Mouse (Mus musculus): ENCODE data around the gene Nek7. TPM values are rescaled to one million over a fixed set of nuclear protein-coding genes. Genes with fewer than 3 reads are reported as not detected.
A peak's percentile ranks its signal among the peaks of the same experiment; 100 is the strongest.

Gene Nek7
- polyA plus RNA-seq, 1 experiment from 2014 or later = 13.8 TPM

- Histone ChIP-seq H3K27ac (replicated peaks) (no peak overlapping the region), H3K4me3 (no peak overlapping the region), H3K27me3 (no peaks in the 10 kb centered on the region), H3K36me3 (no peaks in the 10 kb centered on the region), H3K9me3 (no peaks in the 10 kb centered on the region), H3K4me1 (replicated peaks) (no peaks in the 10 kb centered on the region; the same call in 1 of the 2 replicates), H3K9ac (no peak overlapping the region), H3K4me2 (no peak overlapping the region)
- no peak for ATAC-seq (ENCODE audit: low read depth)
- 75% methylated on average over 11 of the region's 11 CpGs for WGBS
Measured at GRCm38 (mm10) chr1:138579822-138580492, 40.0 kb downstream of the Nek7 start.

DNA sequence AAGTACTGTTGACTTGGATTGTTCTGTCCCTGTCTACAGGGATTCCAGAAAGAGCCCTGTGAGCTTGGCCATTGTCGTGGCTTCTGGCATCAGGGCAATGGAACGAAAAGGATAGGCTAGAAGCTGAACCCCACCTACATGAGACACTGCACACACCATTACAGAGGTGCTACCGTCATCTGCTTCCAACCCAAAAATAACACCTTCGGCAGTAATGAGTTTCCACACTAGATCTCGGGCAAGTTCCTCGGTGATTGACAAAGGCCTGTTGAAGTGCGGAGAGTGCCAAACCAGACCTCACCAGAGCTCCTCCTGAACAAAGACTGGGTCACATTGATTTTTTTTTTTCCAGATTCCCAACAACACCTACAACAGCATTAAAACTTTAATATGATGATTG is 40.7 kb downstream of the Nek7 start:
- Histone ChIP-seq H3K27ac (replicated peaks) (no peak overlapping the region), H3K4me1 (replicated peaks) (no peaks in the 10 kb centered on the region; the same call in 1 of the 2 replicates), H3K9me3 (no peaks in the 10 kb centered on the region), H3K4me2 (no peak overlapping the region), H3K9ac (no peak overlapping the region), H3K4me3 (no peak overlapping the region), H3K27me3 (no peaks in the 10 kb centered on the region), H3K36me3 (no peaks in the 10 kb centered on the region)
- 88% methylated on average over 7 of the region's 7 CpGs for WGBS
- no peak for ATAC-seq (ENCODE audit: low read depth)

DNA sequence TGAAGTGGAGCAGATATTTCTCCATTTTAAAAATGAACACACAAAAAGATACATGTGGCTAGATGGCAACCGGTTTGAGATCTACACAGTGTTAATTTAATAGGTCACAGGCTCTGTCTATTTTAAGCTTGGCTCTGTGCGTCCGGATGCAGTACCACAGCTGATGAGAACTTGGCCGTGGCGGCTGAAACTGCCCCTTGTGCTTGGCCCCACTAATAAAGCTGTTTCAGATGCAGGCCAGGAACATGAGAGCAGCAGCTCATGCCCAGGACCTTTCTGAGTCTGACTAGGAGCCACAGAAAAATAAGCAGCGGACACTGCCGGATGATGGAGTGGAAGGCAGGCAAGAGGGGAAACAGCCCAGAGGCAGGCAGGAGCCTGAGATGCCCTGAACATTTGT is 43.1 kb downstream of the Nek7 start:
- Histone ChIP-seq H3K4me3 (no peak overlapping the region), H3K27ac (replicated peaks) (no peak overlapping the region), H3K9ac (no peak overlapping the region), H3K4me2 (no peak overlapping the region), H3K27me3 (no peaks in the 10 kb centered on the region), H3K4me1 (replicated peaks) (peaks cover 4% of the 10 kb centered on the region; the same call in 1 of the 2 replicates), H3K9me3 (no peaks in the 10 kb centered on the region), H3K36me3 (no peaks in the 10 kb centered on the region)
- ATAC-seq (ENCODE audit: low read depth) = no peak
- 73% methylated on average over 7 of the region's 7 CpGs for WGBS

DNA sequence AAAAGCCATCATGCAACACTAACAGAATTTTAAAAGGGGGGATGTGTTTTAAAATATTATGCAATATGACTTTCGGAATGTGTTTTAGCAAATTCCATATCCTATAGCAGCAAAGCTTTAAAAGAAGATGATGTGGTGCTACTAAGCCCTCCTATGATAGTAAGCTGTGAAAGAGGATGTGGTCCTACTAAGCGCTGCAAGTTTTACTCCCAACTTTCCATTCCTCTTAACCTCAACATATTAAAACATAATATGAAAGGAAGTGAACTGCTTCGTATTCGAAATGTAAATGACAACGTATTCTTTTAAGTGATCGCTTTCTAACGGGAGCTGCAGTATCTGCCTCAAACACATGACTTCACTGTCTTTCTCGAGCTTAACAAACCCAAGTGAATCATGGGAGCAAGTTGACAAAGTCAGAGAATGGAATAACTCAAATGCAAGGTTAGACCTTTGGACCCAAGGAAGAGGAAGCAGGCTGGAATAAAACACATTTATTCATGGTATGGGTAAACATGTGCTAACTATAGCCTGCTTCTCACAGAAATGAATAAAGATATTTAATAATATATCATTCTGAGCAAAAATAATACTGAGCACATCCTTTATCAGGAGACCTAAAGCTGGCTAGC is 43.8 kb downstream of the Nek7 start:
- no peak overlapping the region for H3K4me2 ChIP-seq

GRCm38 (mm10) chr1:138575629-138576028 is 44.3 kb downstream of the Nek7 start:
- peaks cover 10% of the 10 kb centered on the region; the same call in 1 of the 2 replicates for H3K4me1 ChIP-seq (replicated peaks)
- no peaks in the 10 kb centered on the region for H3K36me3 ChIP-seq
- H3K27me3 ChIP-seq = no peaks in the 10 kb centered on the region
- no peaks in the 10 kb centered on the region for H3K9me3 ChIP-seq
- H3K27ac ChIP-seq (replicated peaks) = no peak overlapping the region
- ATAC-seq (ENCODE audit: low read depth) = no peak
- WGBS = 65% methylated on average over 2 of the region's 2 CpGs
- H3K4me2 ChIP-seq = no peak overlapping the region
- H3K4me3 ChIP-seq = no peak overlapping the region
- no peak overlapping the region for H3K9ac ChIP-seq

More for the DNA sequence above, 43.8 kb downstream of the Nek7 start:
- Histone ChIP-seq H3K4me3 (no peak overlapping the region), H3K9ac (no peak overlapping the region), H3K27ac (replicated peaks) (no peak overlapping the region), H3K4me1 (replicated peaks) (peaks cover 10% of the 10 kb centered on the region; the same call in 1 of the 2 replicates), H3K9me3 (no peaks in the 10 kb centered on the region), H3K36me3 (no peaks in the 10 kb centered on the region), H3K27me3 (no peaks in the 10 kb centered on the region)
- ATAC-seq (ENCODE audit: low read depth) = no peak
- WGBS = 95% methylated on average over 8 of the region's 8 CpGs

DNA sequence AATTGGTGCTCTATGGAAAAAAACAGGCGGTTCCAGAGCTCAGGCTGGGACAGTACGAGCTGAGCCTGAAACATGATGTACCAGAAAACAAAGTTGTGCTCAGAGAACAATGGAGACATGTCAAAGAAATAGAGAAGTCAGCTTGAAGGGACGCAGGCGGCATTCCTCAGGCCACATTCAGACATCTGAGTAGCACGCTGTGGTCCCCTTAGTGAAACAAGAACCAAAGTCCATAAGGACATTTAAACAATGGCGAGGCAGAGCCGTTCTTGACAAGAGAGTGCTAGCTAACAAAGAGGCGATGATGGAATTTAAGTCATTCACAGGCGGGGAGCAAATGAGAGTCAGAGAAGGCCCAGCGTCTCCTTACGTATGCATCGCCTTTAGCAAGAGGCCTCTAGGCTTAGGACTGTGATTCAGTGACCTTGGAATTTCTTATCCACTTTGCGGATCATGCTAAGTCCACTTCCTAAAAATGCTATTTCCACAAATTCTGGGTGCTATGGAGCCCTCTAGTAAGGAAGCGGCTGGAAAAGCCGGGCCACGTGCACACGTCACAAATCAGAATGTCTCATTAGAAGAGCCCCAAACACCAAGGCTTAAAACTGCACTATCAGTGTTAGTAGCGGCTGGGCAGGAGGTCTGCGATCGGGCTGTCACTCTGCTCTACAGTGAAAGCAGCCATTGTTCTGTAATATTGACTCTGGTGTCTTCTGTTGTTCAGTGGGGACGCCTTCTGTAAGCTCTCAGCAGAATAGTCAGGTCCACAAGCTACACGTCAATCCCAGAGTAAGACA is 48.2 kb downstream of the Nek7 start:
- H3K27ac ChIP-seq (replicated peaks) = no peak overlapping the region
- H3K9ac ChIP-seq = no peak overlapping the region

DNA sequence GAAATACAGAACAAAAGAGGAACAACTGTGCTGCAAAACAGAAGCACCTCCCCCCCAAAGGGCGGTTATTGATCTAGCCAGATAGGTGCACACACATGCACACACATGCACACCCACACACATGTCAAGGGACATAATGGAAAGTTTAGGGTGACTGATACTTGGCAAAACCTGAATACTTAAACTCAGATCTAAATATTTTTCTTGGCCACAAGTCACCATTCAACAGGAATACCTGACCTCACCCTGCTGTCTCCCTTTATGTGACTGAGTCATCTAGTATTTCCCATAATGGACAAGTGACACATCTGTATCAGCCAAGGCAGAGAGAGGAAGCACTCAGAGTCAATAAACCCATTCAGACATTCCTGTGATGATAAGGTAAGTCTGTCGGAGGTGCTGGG is 48.9 kb downstream of the Nek7 start:
- no peaks in the 10 kb centered on the region for H3K9me3 ChIP-seq
- no peak overlapping the region for H3K4me3 ChIP-seq
- no peak for ATAC-seq (ENCODE audit: low read depth)
- peaks cover 10% of the 10 kb centered on the region; the same call in 1 of the 2 replicates for H3K4me1 ChIP-seq (replicated peaks)
- no peaks in the 10 kb centered on the region for H3K27me3 ChIP-seq
- H3K36me3 ChIP-seq = no peaks in the 10 kb centered on the region
- H3K4me2 ChIP-seq = no peak overlapping the region
- 78% methylated on average over 2 of the region's 2 CpGs for WGBS
- no peak overlapping the region for H3K27ac ChIP-seq (replicated peaks)
- H3K9ac ChIP-seq = no peak overlapping the region

More for the DNA sequence above, 48.2 kb downstream of the Nek7 start:
- peak overlapping the region; percentile 28 for H3K4me2 ChIP-seq
- no peaks in the 10 kb centered on the region for H3K36me3 ChIP-seq
- peak; percentile 71 for ATAC-seq (ENCODE audit: low read depth)
- H3K4me1 ChIP-seq (replicated peaks) = peaks cover 10% of the 10 kb centered on the region; the same call in 1 of the 2 replicates
- H3K9me3 ChIP-seq = no peaks in the 10 kb centered on the region
- WGBS = 28% methylated on average over 22 of the region's 22 CpGs
- no peaks in the 10 kb centered on the region for H3K27me3 ChIP-seq
- H3K4me3 ChIP-seq = no peak overlapping the region

DNA sequence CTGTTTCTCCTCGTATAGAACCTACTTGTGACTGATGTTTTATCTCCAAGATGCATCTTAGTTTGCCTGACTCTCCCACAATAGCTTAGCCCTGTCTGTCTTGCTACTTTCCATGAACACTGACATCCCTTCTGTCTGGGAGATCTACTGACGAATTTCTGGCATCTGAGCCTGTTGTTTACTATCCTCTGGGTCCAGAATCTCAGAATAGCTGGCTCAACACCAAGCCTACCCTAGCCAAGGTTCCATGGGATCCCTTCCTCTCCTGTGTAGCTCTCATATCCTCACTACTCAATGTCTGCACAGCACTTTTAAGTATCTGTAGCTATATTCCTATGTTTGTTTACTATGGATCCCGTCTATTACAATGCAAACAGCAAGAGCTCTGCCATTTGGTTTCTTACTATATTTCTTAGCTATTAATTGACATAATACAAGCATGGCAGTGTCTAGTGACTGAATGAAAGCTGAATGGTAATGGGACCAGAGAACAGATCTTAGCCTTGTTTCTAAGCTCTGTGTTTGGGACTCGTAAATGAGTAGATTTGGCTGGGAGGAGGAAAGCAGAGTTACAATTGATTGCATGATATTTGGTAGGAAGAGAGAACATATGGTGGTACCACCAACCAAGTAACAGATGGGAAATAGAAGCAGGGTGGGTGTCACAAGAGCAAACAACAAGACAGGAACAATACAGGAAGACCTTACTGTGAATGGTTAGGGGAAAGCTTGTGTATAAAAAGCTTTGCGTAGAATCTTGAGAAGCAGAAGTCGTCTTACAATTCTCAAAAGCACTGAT is 51.3 kb downstream of the Nek7 start:
- no peak overlapping the region for H3K4me3 ChIP-seq
- H3K27me3 ChIP-seq = no peaks in the 10 kb centered on the region
- peaks cover 10% of the 10 kb centered on the region; the same call in 1 of the 2 replicates for H3K4me1 ChIP-seq (replicated peaks)
- ATAC-seq (ENCODE audit: low read depth) = no peak
- no peak overlapping the region for H3K4me2 ChIP-seq
- H3K36me3 ChIP-seq = no peaks in the 10 kb centered on the region
- WGBS = 84% methylated on average over 6 of the region's 6 CpGs
- no peak overlapping the region for H3K9ac ChIP-seq
- no peaks in the 10 kb centered on the region for H3K9me3 ChIP-seq
- no peak overlapping the region for H3K27ac ChIP-seq (replicated peaks)

DNA sequence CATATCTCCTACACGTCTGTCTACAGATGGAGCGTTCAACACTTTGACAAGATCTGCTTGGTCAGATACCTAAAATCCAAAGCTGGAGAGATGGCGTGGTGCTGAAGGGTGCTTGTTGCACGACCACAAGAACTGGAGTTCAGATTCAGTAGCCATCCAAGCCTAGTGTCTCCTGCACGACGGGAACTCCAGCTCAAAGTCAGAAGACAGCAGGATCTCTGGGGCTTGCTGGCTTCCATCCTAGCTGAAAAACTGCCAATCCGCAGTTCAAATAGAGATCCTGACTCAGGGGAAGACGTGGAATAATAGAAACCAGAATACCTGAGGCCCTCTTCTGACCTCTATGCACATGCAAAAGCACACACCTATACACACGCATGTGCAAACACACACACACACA is 52.0 kb downstream of the Nek7 start:
- ATAC-seq (ENCODE audit: low read depth) = no peak
- Histone ChIP-seq H3K36me3 (no peaks in the 10 kb centered on the region), H3K4me1 (replicated peaks) (peaks cover 10% of the 10 kb centered on the region; the same call in 1 of the 2 replicates), H3K4me2 (no peak overlapping the region), H3K9me3 (no peaks in the 10 kb centered on the region), H3K4me3 (no peak overlapping the region), H3K27ac (replicated peaks) (no peak overlapping the region), H3K9ac (no peak overlapping the region), H3K27me3 (no peaks in the 10 kb centered on the region)
- WGBS = 91% methylated on average over 9 of the region's 9 CpGs

GRCm38 (mm10) chr1:138564677-138565076 is 55.3 kb downstream of the Nek7 start:
- Histone ChIP-seq H3K36me3 (no peaks in the 10 kb centered on the region), H3K4me2 (no peak overlapping the region), H3K27me3 (no peaks in the 10 kb centered on the region), H3K9ac (no peak overlapping the region), H3K4me1 (replicated peaks) (peaks cover 1% of the 10 kb centered on the region), H3K9me3 (no peaks in the 10 kb centered on the region), H3K27ac (replicated peaks) (no peak overlapping the region), H3K4me3 (no peak overlapping the region)
- ATAC-seq (ENCODE audit: low read depth) = no peak
- WGBS = 90% methylated on average over 6 of the region's 6 CpGs

DNA sequence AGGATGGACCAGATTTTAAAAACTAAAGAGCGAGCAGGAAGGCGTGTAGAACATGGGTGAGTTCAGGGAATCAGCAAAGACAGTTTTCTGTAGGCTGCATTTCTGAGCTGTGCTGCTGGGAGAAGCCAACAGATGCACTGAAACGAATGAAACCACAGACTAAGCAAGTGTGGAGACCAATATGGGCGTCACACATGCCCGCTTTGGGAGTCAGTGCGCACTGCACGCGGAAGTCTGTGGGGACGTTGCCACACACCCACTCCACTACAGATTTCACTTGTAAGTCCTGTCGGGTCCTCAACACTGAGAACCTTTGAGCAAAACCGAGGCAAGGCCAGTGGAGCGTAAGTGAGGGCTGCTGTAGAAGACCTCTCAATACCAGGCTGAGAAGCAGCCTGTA is 59.2 kb downstream of the Nek7 start:
- H3K4me3 ChIP-seq = no peak overlapping the region
- WGBS = 96% methylated on average over 12 of the region's 12 CpGs

More for the DNA sequence above, 59.2 kb downstream of the Nek7 start:
- peaks cover 7% of the 10 kb centered on the region for H3K4me1 ChIP-seq (replicated peaks)
- no peak for ATAC-seq (ENCODE audit: low read depth)
- no peak overlapping the region for H3K27ac ChIP-seq (replicated peaks)
- no peak overlapping the region for H3K9ac ChIP-seq
- H3K36me3 ChIP-seq = no peaks in the 10 kb centered on the region
- H3K4me2 ChIP-seq = no peak overlapping the region
- no peaks in the 10 kb centered on the region for H3K9me3 ChIP-seq
- no peaks in the 10 kb centered on the region for H3K27me3 ChIP-seq

All from neural tube, embryonic 13.5 days (tissue).